Mouse (Mus musculus): ENCODE results near the gene Bcat1.

Bcat1 gene

GRCm38 (mm10) chr6:145002094-145002936 lies 73.7 kb downstream of the Bcat1 start:
- DNase-seq = no peak

GRCm38 (mm10) chr6:145001493-145001892 lies 74.5 kb downstream of the Bcat1 start:
- no peak for DNase-seq

GRCm38 (mm10) chr6:144997229-144997628 lies 78.8 kb downstream of the Bcat1 start:
- DNase-seq = no peak

GRCm38 (mm10) chr6:144992111-144992510 lies 83.9 kb downstream of the Bcat1 start:
- no peak for DNase-seq

- no peak for DNase-seq
Measured at GRCm38 (mm10) chr6:144989193-144989592, 86.8 kb downstream of the Bcat1 start.

GRCm38 (mm10) chr6:144987676-144988075 lies 88.3 kb downstream of the Bcat1 start:
- DNase-seq = peak; percentile 58 to 68

GRCm38 (mm10) chr6:144987216-144987615 lies 88.8 kb downstream of the Bcat1 start:
- no peak for DNase-seq

- DNase-seq = no peak
Measured at GRCm38 (mm10) chr6:144984221-144984620, 91.8 kb downstream of the Bcat1 start.

- no peak for DNase-seq
Measured at GRCm38 (mm10) chr6:144982093-144982492, 93.9 kb downstream of the Bcat1 start.

- DNase-seq = no peak
Measured at GRCm38 (mm10) chr6:144972351-144972750, 103.6 kb downstream of the Bcat1 start.

- DNase-seq = no peak
Measured at GRCm38 (mm10) chr6:144970900-144971299, 105.1 kb downstream of the Bcat1 start.

GRCm38 (mm10) chr6:144967536-144967935 lies 108.4 kb downstream of the Bcat1 start:
- DNase-seq = no peak

GRCm38 (mm10) chr6:144964205-144964604 lies 111.8 kb downstream of the Bcat1 start:
- DNase-seq = peak in 1 of 2 experiments; percentile 9

GRCm38 (mm10) chr6:144963156-144963555 lies 112.8 kb downstream of the Bcat1 start:
- DNase-seq = peak in 1 of 2 experiments; percentile 17

GRCm38 (mm10) chr6:144962013-144962354 lies 114.0 kb downstream of the Bcat1 start:
- no peak for DNase-seq

GRCm38 (mm10) chr6:144961253-144962012 lies 114.6 kb downstream of the Bcat1 start:
- peak; percentile 17 to 20 for DNase-seq

- DNase-seq = no peak
Measured at GRCm38 (mm10) chr6:144955887-144956547, 120.0 kb downstream of the Bcat1 start.

GRCm38 (mm10) chr6:144952885-144953284 lies 123.1 kb downstream of the Bcat1 start:
- no peak for DNase-seq

GRCm38 (mm10) chr6:144944435-144945365 lies 131.3 kb downstream of the Bcat1 start:
- DNase-seq = no peak

All from cerebellum, postnatal 14 days (tissue).